Mouse (Mus musculus): Measurements from ENCODE around the gene Zdhhc20.

DNA sequence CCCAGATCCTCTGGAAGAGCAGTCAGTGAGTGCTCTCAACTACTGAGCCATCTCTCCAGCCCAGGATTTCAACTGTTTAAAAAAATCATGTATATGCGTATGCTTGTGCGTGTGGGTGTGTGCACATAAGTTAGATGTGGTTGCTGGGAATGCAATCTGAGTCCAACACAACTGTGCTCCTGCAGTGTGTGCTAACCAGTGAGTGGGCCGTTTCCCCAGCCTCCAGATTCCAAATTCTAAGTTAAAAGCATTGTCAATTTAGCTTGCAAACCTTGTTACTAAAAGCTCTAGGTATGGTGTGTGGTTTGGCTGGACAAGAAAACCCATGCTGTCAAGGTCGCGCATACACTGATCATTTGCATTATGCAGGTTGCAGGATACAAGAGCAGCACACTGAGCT is 78.2 kb downstream of the Zdhhc20 start:
- no peak for TF ChIP-seq CTCF (IDR thresholded peaks at IDR 0.05; ENCODE audit: low read depth, low read length)
- TF ChIP-seq POLR2A (IDR thresholded peaks at IDR 0.05; ENCODE audit: insufficient read depth, low read length) = no peak

Measured in ES-Bruce4 (cell line).